Mouse (Mus musculus) heart, postnatal 0 days (tissue): ENCODE data around the gene Tsg101. TPM values are rescaled to one million over a fixed set of nuclear protein-coding genes. Genes with fewer than 3 reads are reported as not detected.
A peak's percentile ranks its signal among the peaks of the same experiment; 100 is the strongest.

ENCODE experiments used
- ATAC-seq: fragments of 200-750 bp; cut with Nextera tagmentation; 2 replicates; pipeline ENCODE4 v1.8.0; 2017; ENCODE audit warnings: low read depth, moderate number of reproducible peaks, moderate library complexity; ENCODE audit not compliant: insufficient read depth
- DNase-seq: peaks from one replicate; pipeline ENCODE4 v3.0.0-alpha.2; 2016; ENCODE audit warnings: low spot score
- H3K27ac ChIP-seq: fragments of 300-500 bp; sonication (generic); 2 replicates; pipeline ENCODE4 v1.5.1; 2014; ENCODE audit warnings: low read depth, mild to moderate bottlenecking
- H3K27me3 ChIP-seq: fragments of 300-500 bp; sonication (generic); 2 replicates; pipeline ENCODE4 v1.6.1; 2014; ENCODE audit warnings: low read length, mixed read lengths; ENCODE audit not compliant: control insufficient read depth, insufficient read depth
- H3K36me3 ChIP-seq: fragments of 300-500 bp; sonication (generic); replicated peaks from 2 replicates; pipeline ENCODE4 v1.6.1; 2014; ENCODE audit warnings: low read length, mixed read lengths; ENCODE audit not compliant: control insufficient read depth, insufficient read depth
- H3K4me1 ChIP-seq: fragments of 300-500 bp; sonication (generic); 2 replicates; pipeline ENCODE4 v1.6.1; 2014; ENCODE audit warnings: antibody characterized with exemption; ENCODE audit not compliant: control insufficient read depth, insufficient read depth
- H3K4me2 ChIP-seq: fragments of 300-500 bp; sonication (generic); 2 replicates; pipeline ENCODE4 v1.6.1; 2014; ENCODE audit warnings: low read depth, mild to moderate bottlenecking, low read length, moderate library complexity
- H3K4me3 ChIP-seq: fragments of 300-500 bp; sonication (generic); 2 replicates; pipeline ENCODE4 v1.5.1; 2014; ENCODE audit warnings: low read depth, low read length
- H3K9ac ChIP-seq: fragments of 300-500 bp; sonication (generic); replicated peaks from 2 replicates; pipeline ENCODE4 v1.6.1; 2014; ENCODE audit warnings: low read depth, low read length, mixed read lengths
- H3K9me3 ChIP-seq: fragments of 300-500 bp; sonication (generic); replicated peaks from 2 replicates; pipeline ENCODE4 v1.6.1; 2016; ENCODE audit warnings: low read length; ENCODE audit not compliant: control insufficient read depth
- CTCF ChIP-seq: IDR thresholded peaks from 2 replicates; pipeline ENCODE4 v1.5.1; 2016; ENCODE audit warnings: antibody characterized with exemption, control low read depth, low read depth
- EP300 ChIP-seq: IDR thresholded peaks from 2 replicates; pipeline ENCODE4 v1.6.1; 2016; ENCODE audit warnings: antibody characterized with exemption, low read depth
- WGBS: fragments of 180-500 bp; shearing (Covaris S2); extraction: QIAGEN DNeasy Blood & Tissue Kit; methylation state at CpG from one replicate; pipeline ENCODE4 v1.1.7; 2014; 5-methylcytosine and 5-hydroxymethylcytosine counted together
- polyA plus RNA-seq: library from polyadenylated mRNA; unstranded; fragments of >200 nt; fragmentation: Nextera tagmentation; extraction: Ambion mirVana; gene quantifications from 2 replicates; pipeline ENCODE4 v1.2.1, GENCODE M21; 2015
- total RNA-seq: library from RNA; depleted of rRNA; stranded (reverse); fragments of >200 nt; gene quantifications from 2 replicates; pipeline ENCODE4 v1.2.3, GENCODE M21; 2014; ENCODE audit warnings: low replicate concordance; rRNA removed

Tsg101 gene
- total and polyA plus RNA-seq, 2 experiments from 2014 or later = 116 to 164 TPM

GRCm38 (mm10) chr7:46840326-46840725, 79.4 kb downstream of the Tsg101 start:
- H3K27me3 ChIP-seq = no peaks in the 10 kb centered on the region
- H3K36me3 ChIP-seq = no peaks in the 10 kb centered on the region
- H3K9me3 ChIP-seq = no peaks in the 10 kb centered on the region
- no peak overlapping the region for H3K27ac ChIP-seq
- DNase-seq = no peak
- no peak overlapping the region for H3K9ac ChIP-seq
- H3K4me3 ChIP-seq = no peak overlapping the region
- 73% methylated on average over 4 of the region's 4 CpGs for WGBS
- no peak overlapping the region for H3K4me2 ChIP-seq
- H3K4me1 ChIP-seq = peaks cover 24% of the 10 kb centered on the region
- TF ChIP-seq EP300 (no peak), CTCF (no peak)
- ATAC-seq = no peak

GRCm38 (mm10) chr7:46839861-46840260, 79.9 kb downstream of the Tsg101 start:
- H3K9ac ChIP-seq = no peak overlapping the region
- H3K4me3 ChIP-seq = no peak overlapping the region
- DNase-seq (no peak), ATAC-seq (no peak)
- 80% methylated on average over 5 of the region's 5 CpGs for WGBS
- no peaks in the 10 kb centered on the region for H3K9me3 ChIP-seq
- TF ChIP-seq CTCF (no peak), EP300 (no peak)
- peaks cover 19% of the 10 kb centered on the region for H3K4me1 ChIP-seq
- no peaks in the 10 kb centered on the region for H3K27me3 ChIP-seq
- no peaks in the 10 kb centered on the region for H3K36me3 ChIP-seq
- no peak overlapping the region for H3K4me2 ChIP-seq
- peak overlapping the region; percentile 84; the same call in 1 of the 2 replicates for H3K27ac ChIP-seq

DNA sequence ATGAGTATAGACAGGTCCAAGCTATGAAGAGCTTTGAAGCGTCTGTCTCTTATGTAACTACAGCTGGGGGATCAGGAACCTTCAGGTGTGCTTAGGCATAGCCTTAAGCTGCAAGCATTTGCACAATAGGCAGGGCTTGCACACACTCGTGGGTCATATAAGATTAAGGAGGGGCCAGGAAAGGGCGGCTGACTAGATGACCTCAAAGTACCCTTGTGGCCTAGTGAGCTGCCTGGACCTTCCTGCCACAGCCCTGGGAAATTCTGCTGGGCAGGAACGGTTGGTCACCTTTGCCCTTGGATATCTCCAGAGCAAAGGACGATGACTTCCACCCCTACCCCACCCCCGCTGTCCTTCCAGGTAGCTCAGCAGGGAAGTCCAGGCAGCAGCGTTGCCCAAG, 80.3 kb downstream of the Tsg101 start:
- H3K9ac ChIP-seq = no peak overlapping the region
- H3K4me1 ChIP-seq = peaks cover 17% of the 10 kb centered on the region
- DNase-seq = no peak
- WGBS = 33% methylated on average over 7 of the region's 7 CpGs
- no peaks in the 10 kb centered on the region for H3K27me3 ChIP-seq
- no peaks in the 10 kb centered on the region for H3K36me3 ChIP-seq
- no peak overlapping the region for H3K4me3 ChIP-seq
- ATAC-seq = no peak
- H3K27ac ChIP-seq = peak overlapping the region; percentile 84
- TF ChIP-seq CTCF (no peak), EP300 (no peak)
- H3K4me2 ChIP-seq = peak overlapping the region; percentile 33; the same call in 1 of the 2 replicates
- H3K9me3 ChIP-seq = no peaks in the 10 kb centered on the region

Other genes with a start within 250 kb of the Tsg101 start
- 1.7 TPM in 1 of 2 replicates, not detected in the other for gene Tph1, start 247.4 kb downstream of the Tsg101 start, total RNA-seq
- 0.70 and 0.86 TPM in 2 replicates for gene Tph1, start 247.4 kb downstream of the Tsg101 start, polyA plus RNA-seq
- 4.2 and 7.5 TPM in 2 replicates for gene Saal1, start 209.3 kb downstream of the Tsg101 start, total RNA-seq
- gene Saal1, start 209.3 kb downstream of the Tsg101 start, polyA plus RNA-seq = 7.0 and 7.5 TPM in 2 replicates
- not detected in 2 replicates for gene Saa3, start 204.3 kb downstream of the Tsg101 start, total RNA-seq
- 0.29 and 0.36 TPM in 2 replicates for gene Saa3, start 204.3 kb downstream of the Tsg101 start, polyA plus RNA-seq
- gene Saa4, start 187.4 kb downstream of the Tsg101 start, total RNA-seq = not detected in 2 replicates
- not detected in 2 replicates for gene Saa4, start 187.4 kb downstream of the Tsg101 start, polyA plus RNA-seq
- gene Saa1, start 177.0 kb downstream of the Tsg101 start, total RNA-seq = not detected in 2 replicates
- gene Saa1, start 177.0 kb downstream of the Tsg101 start, polyA plus RNA-seq = not detected in 2 replicates
- not detected in 2 replicates for gene Saa2, start 168.2 kb downstream of the Tsg101 start, total RNA-seq
- gene Saa2, start 168.2 kb downstream of the Tsg101 start, polyA plus RNA-seq = not detected in 2 replicates
- gene Hps5, start 123.9 kb downstream of the Tsg101 start, total RNA-seq = 7.9 and 23.9 TPM in 2 replicates
- gene Hps5, start 123.9 kb downstream of the Tsg101 start, polyA plus RNA-seq = 5.6 and 6.3 TPM in 2 replicates
- gene Gtf2h1, start 123.9 kb downstream of the Tsg101 start, total RNA-seq = 29.0 and 40.4 TPM in 2 replicates
- 22.8 and 24.0 TPM in 2 replicates for gene Gtf2h1, start 123.9 kb downstream of the Tsg101 start, polyA plus RNA-seq
- 1,604 and 1,792 TPM in 2 replicates for gene Ldha, start 78.5 kb downstream of the Tsg101 start, total RNA-seq
- 1,609 and 1,727 TPM in 2 replicates for gene Ldha, start 78.5 kb downstream of the Tsg101 start, polyA plus RNA-seq
- gene Ldhc, start 58.8 kb downstream of the Tsg101 start, total RNA-seq = not detected in 2 replicates
- gene Ldhc, start 58.8 kb downstream of the Tsg101 start, polyA plus RNA-seq = not detected in 2 replicates
- gene Uevld, start 38.6 kb upstream of the Tsg101 start, total RNA-seq = 8.1 and 10.5 TPM in 2 replicates
- gene Uevld, start 38.6 kb upstream of the Tsg101 start, polyA plus RNA-seq = 4.4 TPM in 2 replicates
- gene Gm9999, start 63.6 kb upstream of the Tsg101 start, total RNA-seq = not detected in 2 replicates
- gene Gm9999, start 63.6 kb upstream of the Tsg101 start, polyA plus RNA-seq = not detected in 2 replicates
- 8.7 and 9.4 TPM in 2 replicates for gene Spty2d1, start 88.4 kb upstream of the Tsg101 start, total RNA-seq
- 7.7 and 7.8 TPM in 2 replicates for gene Spty2d1, start 88.4 kb upstream of the Tsg101 start, polyA plus RNA-seq
- 12.8 and 18.5 TPM in 2 replicates for gene Tmem86a, start 130.6 kb upstream of the Tsg101 start, total RNA-seq
- gene Tmem86a, start 130.6 kb upstream of the Tsg101 start, polyA plus RNA-seq = 32.0 and 32.3 TPM in 2 replicates
- not detected in 2 replicates for gene Ptpn5, start 213.7 kb upstream of the Tsg101 start, total RNA-seq
- not detected in 2 replicates for gene Ptpn5, start 213.7 kb upstream of the Tsg101 start, polyA plus RNA-seq